Mouse (Mus musculus) frontal cortex, postnatal 14 days (tissue): ENCODE measurements at regions not wholly inside any gene's neighbourhood (a gene's known extent, or its start where the extent isn't known, plus 50 kb on each side); places are given as distances from the start of the nearest gene placed in this dataset.

ENCODE experiments used
- DNase-seq, 2 experiments: peaks; one replicate each; pipeline ENCODE4 v3.0.0; 2022; ENCODE audit warnings: low spot score in 2 of 2

- no peak for DNase-seq
These were observed 51.5 kb upstream of the D7Ertd443e start for GRCm38 (mm10) chr7:134436917-134437316.

DNA sequence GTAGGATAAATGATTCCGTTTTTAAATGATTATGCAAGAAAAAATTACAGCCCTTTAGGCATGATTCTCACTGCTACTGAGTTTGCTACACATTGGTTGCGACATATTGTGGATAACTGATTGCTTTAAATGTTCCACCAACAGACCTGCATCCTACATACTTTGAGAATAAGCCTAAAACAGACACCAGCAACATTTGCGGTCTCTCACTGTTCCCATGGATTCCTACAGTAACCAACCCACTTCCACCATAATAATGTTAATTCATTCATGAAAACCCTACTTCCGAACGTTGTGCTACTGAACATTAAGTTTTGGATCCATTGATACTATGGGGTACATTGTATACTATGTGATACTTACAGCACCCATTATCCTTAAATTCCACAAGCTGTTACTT, 53.8 kb upstream of the D7Ertd443e start:
- no peak for DNase-seq

GRCm38 (mm10) chr7:134445008-134445806, 59.7 kb upstream of the D7Ertd443e start:
- DNase-seq = no peak

DNA sequence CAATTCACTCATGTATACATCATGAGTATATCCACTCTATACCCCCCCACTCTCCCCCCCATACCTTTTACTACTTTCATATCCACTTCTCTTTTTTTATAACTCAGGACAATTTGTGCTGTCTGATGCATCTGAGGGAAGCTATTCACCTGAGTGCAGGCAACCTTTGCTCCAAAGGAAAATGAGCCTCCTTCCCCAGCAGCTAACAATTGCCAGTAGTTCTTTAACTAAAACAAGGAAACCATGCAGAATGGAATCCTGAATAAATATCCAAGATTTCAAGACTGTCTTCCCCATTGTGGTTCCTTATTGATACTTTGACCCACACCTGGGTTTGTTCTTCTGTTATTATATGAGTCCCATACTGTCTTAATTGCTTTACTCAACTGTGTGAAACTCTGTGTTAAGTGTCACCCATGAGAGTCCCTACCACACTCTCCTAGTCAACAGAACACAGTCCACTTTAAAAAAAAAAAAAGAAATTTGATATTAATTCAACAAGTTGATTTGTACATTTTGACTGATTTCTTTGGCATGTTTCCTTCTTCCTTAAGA, 62.3 kb upstream of the D7Ertd443e start:
- no peak for DNase-seq

DNA sequence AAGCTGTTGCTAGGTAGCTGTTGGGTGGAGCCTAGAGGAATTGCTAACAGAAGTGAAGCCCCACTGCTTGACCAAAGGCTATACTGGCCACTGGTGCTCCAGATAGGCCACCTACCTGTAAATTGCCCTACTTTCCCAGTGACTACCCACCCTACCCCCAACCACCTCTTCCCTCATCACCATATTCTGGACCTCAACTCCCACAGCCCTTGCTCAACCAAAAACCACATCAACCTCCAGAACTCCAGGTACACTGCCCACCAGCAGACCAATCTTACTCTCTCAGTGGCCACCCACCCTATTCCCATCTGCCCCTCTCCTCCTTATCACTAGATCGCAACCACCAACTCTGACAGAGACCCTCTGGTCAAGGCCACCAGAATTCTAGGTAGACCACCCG, 63.4 kb upstream of the D7Ertd443e start:
- no peak for DNase-seq

GRCm38 (mm10) chr7:134462677-134463076, 77.2 kb upstream of the D7Ertd443e start:
- no peak for DNase-seq

DNA sequence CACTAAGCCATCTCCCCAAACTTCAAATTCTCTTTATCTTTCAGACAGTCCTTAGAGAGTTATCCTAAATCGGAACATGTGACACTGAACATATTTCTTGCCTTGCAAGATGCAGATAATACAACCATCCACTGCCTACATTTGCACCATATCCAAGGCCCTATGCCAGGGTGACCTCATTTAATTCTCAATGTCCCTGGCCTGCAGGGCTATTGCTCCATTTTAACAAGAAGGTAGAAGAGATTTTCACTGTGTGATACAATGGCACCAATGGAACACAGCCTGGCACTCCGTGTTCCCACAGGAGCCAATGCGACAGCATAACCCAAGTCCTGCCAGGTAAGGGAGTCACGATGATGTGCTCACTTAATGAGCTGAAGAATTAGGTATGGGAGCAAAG, 77.9 kb upstream of the D7Ertd443e start:
- DNase-seq = no peak

GRCm38 (mm10) chr7:134467216-134467615, 81.8 kb upstream of the D7Ertd443e start:
- no peak for DNase-seq

- DNase-seq = no peak
These were observed 85.8 kb upstream of the D7Ertd443e start for GRCm38 (mm10) chr7:134471286-134471685.

DNA sequence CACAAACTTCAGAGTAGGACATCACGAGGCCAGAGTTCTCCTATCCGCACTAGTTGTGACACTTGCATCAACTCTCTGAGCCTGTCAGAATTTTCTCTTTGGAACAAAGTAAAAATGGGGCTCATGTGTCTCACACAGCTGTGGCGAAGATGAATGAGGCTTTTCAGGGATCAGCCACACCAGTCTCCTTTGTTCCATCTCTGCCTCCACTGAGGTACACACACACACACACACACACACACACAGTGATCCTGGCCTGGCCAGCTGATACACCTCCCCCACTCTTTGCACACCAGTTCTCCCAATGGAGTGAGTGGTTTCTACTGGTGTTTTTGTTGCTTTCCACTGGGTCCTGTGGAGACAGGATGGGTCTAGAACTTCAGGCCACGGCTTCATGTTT, 105.9 kb upstream of the D7Ertd443e start:
- DNase-seq = no peak

GRCm38 (mm10) chr7:134497219-134497618, 111.8 kb upstream of the D7Ertd443e start:
- no peak for DNase-seq

DNA sequence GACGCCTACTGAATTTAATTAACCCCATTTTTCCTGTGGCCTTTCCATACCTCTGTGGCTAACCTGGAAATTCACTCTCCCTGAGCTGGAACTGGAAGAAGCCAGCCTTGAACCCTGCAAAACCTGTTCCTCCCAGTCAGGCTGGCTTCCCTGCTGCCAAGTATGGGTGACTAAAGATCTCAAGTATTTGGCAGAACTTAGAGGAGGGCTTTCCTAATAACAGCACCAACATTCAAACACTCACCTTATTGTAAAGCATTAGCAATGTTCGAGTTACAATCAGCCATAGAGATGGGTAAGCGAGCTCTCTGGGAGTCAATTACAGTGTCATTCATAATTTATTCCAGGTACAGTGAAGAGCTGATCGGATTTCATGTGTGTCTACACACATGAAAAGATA, 112.4 kb upstream of the D7Ertd443e start:
- no peak for DNase-seq

DNA sequence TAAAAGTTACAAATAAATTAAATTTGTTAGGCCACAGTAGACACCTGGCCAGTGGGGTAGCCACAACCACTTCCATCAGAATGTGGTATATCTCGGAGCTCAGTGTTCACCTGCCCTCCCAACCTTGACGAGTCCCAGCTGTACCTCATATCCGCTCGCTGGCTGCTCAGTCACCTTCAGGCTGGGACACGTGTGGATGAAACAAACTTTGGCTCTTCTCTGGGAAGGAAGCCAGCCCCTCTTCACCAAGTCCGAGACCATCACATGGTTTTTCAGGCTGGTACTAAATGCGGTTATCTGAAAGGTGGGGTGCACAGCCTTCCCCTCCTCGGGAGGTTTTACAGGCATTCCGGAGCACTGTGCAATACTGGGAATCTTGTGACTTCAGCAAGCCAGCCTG, 113.3 kb upstream of the D7Ertd443e start:
- no peak for DNase-seq

- no peak for DNase-seq
These were observed 114.0 kb upstream of the D7Ertd443e start for GRCm38 (mm10) chr7:134499429-134499828.

DNA sequence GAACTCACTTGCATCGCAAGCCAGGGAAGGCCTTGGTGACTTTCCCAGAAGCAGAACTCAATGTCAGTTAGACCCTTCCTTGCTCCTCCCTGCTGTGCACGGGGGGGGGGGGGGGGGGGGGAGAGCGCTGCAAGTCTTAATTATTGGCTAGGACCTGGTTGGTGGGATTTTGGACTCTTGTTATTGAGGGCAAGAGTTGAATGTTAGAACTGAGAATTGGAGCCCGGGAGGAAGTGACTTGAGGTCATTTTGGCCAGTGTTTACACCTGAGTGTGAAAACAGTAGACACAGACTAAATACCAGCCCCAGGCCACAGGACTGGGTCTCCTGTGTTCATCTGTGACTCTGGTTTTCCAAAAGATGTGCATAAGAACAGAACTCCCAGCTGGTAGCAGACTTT, 114.7 kb upstream of the D7Ertd443e start:
- DNase-seq = no peak

DNA sequence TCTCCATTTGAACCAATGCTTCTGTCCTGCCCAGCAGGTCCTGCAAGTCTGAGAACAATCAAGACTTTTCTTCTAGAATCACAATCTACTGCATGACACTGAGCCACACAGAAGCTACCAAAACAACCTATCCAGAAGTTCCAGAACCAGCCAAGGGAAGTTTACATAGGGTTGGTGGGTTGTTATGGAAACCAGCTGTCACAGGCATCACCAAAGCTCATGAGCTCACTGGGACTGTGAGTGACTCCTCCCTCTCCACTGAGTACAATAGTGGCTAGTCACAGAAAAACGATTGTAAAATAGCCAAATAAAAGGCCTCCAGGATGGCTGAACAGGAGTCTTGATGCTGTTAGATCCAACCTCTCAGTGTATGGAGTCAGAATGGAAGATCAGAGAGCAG, 115.6 kb upstream of the D7Ertd443e start:
- no peak for DNase-seq

GRCm38 (mm10) chr7:134510333-134510928, 125.0 kb upstream of the D7Ertd443e start:
- DNase-seq = no peak

- DNase-seq = no peak
These were observed 134.0 kb upstream of the D7Ertd443e start for GRCm38 (mm10) chr7:134519372-134519975.

- DNase-seq = no peak
These were observed 138.4 kb upstream of the D7Ertd443e start for GRCm38 (mm10) chr7:134523897-134524296.

DNA sequence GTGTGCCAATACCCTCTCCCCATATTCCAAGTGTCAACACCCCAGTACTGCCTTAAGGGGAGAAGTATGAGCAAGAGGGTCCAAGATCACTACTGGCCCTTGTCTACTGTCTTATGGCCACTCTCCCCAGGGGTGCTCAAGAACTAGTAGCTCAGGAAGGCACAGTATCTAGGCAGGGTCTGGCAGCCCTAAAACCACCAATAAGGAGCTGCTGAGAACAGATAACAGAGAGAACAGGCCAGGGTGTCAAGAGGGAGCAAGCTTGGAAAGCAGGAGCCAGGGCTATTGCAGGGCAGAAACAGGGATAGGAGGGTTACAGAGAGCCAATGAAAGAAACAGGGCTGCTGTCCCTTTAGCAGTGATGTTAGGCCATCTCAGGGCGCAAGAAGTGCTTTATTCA, 139.6 kb upstream of the D7Ertd443e start:
- no peak for DNase-seq

GRCm38 (mm10) chr7:134525461-134525860, 140.0 kb upstream of the D7Ertd443e start:
- DNase-seq = no peak

- DNase-seq = no peak
These were observed 141.9 kb upstream of the D7Ertd443e start for GRCm38 (mm10) chr7:134527351-134527750.

- DNase-seq = no peak
These were observed 142.4 kb upstream of the Dock1 start for GRCm38 (mm10) chr7:134528026-134528425.
